Mouse (Mus musculus): ENCODE measurements around the gene Olfr1170.

Olfr1170 gene

DNA sequence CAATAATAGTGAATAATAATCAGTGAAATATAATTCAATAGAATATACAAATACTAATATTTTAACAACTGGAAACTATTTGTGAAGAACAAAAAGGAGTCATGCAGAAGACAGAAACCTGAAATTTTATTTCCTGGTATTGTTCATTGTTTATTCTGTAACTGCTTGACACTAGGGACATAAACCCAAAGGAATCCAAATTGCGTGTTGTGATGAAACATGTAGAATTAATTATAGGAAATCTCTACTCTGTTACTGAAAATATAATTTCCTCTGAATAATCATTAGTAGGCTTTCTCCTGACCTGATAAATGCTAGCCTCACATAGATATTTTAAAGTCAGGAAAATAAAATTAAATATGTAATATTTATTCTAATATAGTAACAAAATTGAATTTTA lies at the start of gene Olfr1170:
Gene Olfr1170 (minus strand): TSS at position 101 of the 400 bp plus-strand sequence.
- no peak for DNase-seq

DNA sequence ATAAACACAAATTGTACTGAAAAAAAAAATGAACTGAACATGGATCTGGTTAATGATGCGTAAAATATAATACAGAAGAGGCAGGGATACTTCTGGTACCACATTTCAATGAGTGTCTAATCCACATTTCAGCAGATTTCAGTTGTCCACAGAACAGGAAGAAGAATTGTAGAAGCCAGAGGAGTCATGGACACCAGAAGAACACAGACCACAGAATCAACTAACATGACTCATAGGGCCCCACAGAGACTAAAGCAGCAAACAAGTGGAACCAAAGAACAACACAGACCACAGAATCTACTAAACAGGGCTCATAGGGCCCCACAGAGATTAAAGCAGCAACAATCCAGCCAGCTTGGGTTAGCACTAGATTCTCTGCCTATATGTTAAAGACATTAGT lies 7.3 kb downstream of the Olfr1170 start:
- DNase-seq: no peak

- no peak for DNase-seq
Observed at GRCm38 (mm10) chr2:88181580-88181979, 46.6 kb downstream of the Olfr1170 start, which contains the start of gene Olfr1168. Olfr1168 (plus strand) TSS chr2:88181880.

Measured in layer of hippocampus, adult 9-11 months (tissue).